Mouse (Mus musculus) hematopoietic stem cell, adult 5-6 weeks (primary cell): ENCODE measurements at regions not wholly inside any gene's neighbourhood (a gene's known extent, or its start where the extent isn't known, plus 50 kb on each side); places are given as distances from the start of the nearest gene placed in this dataset.
"Not testable (repeated sequence)": the region's sequence is repeated elsewhere in the genome, so short reads cannot be mapped to it uniquely, and the experiment has no call there.

Source experiments
- ATAC-seq, 2 experiments: fragments of 125-278 bp in 1 of 2; replicated peaks in 1 of 2; 2 replicates each; pipeline ENCODE4 v1.8.0; 2016 to 2017; ENCODE audit warnings: inconsistent platforms in 2 of 2, mild to moderate bottlenecking in 2 of 2, moderate number of reproducible peaks in 2 of 2, low read depth in 1 of 2, moderate TSS enrichment in 1 of 2; ENCODE audit not compliant: low FRiP score in 2 of 2, poor library complexity in 2 of 2, severe bottlenecking in 2 of 2, insufficient read depth in 1 of 2, low TSS enrichment in 1 of 2

DNA sequence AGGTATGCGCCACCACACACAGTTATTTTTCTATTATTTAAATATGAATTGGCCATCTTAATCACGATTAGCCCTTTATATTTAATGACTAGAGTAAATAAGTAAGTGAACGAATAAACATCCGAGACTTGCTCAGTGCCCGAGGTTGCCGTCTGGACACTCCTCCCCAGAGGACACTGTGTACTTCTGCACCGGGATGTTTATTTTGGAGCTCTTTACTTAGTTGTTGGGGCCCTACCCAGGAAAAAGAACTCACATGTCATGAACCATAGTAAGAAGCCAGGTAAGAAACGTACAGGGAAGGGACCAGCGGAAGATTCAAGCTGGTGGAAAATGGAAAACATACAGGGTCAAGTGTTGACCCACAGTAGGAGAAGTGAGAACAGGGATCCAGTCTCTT lies 89.0 kb downstream of the Akr1d1 start:
- no peak for ATAC-seq

DNA sequence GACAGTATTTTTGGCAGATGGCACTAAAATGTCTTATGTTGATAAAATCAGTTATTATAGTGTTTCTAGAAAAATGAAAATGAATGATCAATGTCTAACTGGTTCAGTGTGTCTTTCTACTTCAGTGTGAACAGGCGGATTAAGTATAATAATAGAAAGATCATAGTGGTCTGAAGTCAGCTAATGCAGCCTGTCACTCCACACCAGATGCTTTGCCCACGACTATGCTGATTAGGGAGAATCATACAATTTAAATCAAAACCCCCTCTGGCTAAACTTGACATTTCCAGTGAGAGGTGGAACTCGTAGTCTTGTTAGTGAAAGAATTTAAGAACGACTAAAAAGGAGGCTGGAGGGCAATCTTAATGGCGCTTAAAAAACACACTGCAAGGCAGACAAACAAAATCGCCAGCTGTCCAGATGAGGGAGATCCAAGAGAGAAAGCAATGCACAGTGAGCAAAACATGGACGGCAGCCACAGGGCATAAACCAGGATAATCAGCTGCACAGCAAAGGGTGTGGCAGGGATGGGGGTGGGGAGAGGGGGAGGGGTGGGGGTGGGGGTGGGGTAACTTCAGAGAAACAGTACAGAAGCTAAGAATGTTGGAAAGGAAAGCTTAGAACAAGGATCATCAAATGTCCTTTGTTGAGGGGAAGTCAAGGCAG lies 91.5 kb downstream of the Akr1d1 start:
- no peak for ATAC-seq

DNA sequence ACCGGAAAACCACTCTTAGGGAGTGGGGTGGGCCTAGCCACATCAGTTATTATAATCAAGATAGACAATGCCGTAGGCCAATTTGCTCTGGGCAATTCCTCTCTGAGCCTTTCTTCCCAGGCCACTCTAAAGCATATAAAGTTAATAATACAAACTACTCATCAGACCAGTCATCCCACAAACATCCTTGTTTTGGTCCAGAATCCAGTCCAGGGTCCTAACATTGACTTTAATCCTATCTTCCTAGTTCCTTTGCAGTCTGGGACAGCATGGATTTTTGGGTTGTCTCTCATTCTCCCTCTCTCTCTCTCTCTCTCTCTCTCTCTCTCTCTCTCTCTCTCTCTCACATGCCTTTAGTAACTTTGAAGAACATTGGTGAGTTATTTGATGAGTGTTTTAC lies 92.3 kb downstream of the Akr1d1 start:
- ATAC-seq = no peak

DNA sequence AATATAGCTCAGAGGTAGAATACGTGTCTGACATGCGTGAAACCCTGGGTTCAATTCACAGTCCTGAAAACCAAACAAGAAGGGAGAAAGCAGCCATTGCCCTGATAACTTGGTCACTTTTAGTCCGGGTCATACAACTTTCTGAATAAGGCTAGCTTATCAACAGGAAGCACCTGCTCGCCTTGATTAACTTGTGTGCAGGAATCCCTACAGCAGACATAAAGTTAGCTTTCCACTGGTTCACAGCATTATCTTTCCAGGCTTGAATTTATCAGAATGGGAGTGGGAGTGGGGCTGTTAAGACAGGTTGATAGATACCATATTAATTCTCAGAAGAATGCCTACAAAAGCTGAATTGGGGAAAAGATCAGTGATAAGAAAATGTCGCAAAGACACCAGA lies 97.2 kb downstream of the Akr1d1 start:
- ATAC-seq = peak; percentile 86 to 87

DNA sequence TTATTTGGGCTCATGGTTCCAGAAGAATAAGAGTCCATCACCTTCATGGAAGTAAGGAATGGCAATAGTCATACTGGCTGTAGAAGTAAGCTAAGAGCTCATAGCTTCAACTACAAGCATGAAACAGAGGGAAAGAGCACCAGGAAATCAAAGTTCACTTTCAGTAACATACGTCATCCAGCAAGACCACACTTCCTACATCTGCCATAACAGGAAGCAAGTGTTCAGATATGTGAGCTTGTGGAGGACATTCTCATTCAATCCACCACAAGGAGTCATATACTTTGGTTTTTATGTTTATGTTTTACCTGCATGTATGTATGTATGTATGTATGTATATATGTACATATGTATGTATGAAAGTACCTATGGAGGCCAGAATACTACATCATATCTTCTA lies 104.0 kb downstream of the Akr1d1 start:
- ATAC-seq = no peak

DNA sequence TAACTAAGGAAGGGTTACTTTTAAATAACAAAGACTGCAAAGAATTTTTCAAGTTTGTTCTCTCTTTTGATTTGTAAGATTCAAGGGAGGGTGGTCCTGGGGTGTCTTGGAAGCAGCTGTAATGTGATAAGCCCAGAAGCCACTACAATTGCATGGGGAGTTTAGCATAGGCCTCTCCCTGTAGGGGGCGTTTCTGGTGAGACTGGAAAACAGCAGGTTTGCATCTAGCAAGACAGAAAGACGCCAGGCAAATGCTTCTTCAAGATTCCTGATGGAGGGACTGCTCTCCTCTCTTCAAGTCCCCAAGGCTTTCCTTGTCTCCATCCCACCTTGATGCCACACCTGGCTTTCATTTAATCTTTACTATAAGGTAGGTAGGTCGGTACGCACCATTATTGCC lies 112.1 kb downstream of the Akr1d1 start:
- ATAC-seq = no peak

DNA sequence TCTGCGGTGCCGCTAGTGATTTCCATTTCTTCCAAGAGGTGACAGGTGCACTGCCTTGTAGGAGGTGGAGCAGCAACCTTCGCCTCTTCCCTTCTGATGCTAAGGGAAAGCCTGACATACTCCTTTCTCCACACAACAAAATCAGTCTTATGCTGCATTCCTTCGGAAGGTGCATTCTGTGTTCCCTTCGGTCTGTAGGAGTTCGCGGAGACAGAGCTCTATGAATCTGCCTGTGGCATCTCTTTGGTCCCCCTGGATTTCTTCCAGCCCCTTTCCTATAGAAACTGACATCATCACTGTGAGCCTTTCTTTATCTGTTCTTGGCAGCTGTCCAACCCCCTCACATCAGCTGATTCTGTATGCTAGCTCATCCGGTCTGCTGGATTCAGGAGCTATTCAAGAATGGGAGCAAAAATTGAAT lies 112.7 kb downstream of the Akr1d1 start:
- no peak for ATAC-seq

DNA sequence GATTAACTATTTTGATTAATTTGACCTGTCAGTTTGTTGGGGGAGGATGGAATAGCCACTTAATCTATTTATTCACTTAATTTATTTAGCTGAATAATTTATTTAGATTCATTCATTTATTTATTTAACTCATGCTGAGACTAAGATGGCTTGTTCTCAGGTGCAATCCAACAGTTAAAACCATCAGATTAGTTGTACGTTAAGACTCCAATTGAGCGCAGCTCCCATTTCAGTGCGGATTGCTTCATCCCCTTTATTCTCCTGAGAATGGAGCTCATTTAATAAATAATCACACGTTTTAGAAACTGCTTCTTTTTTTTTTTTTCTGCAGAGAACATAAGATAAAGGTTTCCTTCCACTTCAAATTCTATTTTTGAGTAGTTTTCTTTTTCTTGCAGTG lies 113.2 kb downstream of the Akr1d1 start:
- ATAC-seq = no peak

DNA sequence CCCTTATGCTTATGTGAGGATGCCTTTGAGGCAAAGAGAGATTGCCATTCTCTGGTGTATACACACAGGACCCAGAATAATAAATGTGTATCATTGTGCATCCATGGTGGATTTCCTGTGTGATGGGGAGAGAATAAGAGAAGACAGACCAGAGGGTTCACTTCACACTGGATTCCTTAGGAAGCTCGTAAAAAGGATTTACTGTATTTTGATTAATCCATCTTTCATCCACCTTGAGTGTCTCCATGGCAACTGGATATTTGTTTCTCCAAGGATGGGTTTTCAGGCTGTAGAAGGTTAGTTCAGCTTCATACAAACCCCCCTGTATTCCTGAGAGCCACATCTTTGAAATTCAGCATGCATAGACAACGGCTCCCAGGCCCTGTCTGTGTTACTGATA lies 113.7 kb downstream of the Akr1d1 start:
- ATAC-seq = no peak

DNA sequence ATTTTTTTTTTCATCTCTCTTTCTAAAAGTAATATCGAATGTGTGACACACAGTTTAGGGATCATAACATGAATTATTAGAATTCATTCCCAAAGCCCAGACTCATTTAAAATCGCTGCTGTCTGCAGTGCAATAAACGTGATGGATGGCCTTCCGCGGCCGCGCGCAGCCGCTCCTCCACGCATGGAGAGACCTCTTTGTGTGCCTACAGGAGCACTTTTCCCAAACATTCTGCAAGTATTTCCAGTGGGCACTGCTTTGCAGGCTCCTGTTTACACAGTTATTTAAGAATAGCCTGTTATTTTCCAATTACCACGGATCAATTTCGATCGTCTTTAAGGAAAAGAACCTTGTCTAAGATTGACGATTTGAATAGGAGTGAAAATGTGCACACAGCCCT lies 115.6 kb downstream of the Akr1d1 start:
- no peak for ATAC-seq

DNA sequence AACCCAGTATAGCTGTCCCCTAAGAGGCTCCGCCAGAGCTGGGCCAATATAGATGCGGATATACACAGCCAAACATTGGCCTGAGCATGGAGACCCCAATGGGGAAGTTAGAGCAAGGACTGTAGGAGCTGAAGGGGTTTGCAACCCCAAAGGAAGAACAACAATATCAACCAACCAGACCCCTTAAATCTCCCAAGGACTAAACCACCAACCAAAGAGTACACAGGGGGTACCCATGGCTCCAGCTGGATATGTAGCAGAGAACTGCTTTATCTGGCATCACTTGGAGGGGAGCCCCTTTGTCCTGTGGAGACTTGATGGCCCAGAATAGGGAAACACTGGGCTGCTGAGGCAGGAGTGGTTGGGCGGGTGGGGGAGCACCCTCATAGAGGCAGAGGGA lies 127.3 kb downstream of the Akr1d1 start:
- not testable (repeated sequence) for ATAC-seq

DNA sequence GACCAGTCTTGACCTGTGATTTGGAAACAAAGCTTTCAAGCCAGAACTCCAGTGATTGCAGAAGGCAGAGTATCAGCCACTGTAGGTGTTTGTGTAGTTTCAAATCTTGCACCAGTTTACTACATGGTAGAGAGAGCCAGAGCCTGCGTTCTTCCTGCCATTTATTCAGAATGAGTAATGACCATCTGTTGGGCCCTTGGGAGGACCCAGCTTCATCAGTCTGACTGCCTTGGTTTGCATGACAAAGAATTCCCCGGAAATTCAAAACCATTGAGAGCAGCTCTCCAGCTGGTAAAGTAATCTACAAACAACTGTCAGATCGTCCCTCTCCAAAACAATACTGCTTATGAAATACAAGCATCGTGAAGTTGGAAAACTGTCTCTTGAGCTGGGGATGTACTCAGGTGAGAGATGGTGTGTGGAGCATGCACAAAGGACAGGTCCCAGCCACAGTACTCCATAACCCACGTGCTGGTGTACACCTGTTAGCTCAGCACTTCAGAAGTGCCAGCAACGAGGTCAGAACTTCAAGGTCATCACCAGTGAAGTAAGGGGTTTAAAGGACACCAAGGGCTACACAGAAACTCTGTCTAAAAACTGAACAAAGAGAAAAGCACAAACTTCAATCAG lies 128.2 kb downstream of the Akr1d1 start:
- ATAC-seq = no peak

DNA sequence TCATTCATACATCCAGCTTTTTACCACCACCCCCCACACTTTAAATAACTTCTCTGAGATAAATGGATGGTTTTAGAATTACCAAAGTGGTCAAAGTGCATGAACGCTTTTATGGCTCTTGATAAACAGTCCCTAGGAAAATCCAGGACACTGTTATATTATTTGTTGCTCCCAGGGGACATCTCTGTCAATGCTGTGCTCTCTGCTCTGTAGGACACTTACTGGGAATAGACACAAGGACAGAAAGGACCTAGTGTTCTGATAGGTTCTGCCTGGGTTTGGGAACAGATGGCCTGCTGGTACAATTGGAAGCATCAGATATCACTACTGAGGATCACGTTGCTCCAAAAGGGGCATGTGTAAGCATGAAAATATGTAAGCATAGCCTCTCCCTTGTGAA lies 132.8 kb downstream of the Akr1d1 start:
- no peak for ATAC-seq

DNA sequence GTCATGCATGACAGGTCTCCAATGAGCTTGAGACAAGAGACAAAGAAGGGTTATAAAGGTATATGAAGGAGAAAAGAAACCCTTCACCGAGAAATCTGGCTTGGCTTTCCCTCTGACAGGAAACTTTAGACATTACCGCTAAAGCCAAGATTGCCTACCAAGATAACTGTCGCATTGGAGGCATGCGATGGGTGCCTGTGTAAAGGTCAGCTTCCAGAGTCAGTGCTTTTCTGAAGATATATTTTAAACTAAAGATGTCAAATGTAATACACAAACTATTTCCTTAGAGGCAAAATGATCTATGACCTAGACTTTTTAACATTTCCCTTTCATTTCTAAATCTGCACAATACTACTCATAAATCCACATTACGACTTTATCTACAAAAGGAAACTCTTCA lies 135.6 kb downstream of the Akr1d1 start:
- ATAC-seq = no peak

DNA sequence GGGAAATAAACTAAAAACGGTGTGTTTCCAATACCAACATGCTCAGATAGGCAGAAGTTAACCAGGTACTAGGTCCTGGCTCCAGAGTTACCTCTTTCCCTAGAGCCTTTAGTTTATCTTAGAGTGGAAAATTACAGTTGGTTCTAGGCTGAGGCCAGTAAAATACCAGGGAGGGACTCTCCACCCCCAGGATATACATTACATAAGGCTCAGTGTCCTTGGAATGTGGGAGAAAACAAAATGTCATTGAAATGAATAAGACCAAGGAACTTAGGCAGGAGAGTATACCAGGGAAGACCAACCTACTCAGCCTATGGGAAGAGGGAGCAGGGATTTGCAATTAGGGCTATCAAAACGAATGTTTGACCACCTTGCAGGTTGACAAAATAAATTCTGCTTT lies 139.4 kb downstream of the Akr1d1 start:
- no peak for ATAC-seq

DNA sequence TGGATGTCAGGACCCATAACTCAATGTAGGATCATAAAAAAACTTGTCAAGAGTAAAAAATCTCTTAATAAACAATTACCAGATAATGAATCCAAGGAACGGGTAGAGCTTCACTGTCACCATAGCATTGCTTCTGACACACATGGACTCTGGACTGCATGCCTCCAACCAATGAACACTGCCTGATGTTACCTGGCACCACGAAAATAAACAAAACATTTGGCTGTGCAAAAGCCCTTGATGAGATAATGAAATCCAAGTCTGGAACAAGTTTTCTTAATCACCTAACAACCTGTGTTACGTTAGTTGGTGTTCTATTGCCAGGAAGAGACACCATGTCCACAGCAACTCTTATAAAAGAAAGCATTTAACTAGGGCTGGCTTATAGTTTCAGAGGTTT lies 140.7 kb downstream of the Akr1d1 start:
- ATAC-seq = no peak

DNA sequence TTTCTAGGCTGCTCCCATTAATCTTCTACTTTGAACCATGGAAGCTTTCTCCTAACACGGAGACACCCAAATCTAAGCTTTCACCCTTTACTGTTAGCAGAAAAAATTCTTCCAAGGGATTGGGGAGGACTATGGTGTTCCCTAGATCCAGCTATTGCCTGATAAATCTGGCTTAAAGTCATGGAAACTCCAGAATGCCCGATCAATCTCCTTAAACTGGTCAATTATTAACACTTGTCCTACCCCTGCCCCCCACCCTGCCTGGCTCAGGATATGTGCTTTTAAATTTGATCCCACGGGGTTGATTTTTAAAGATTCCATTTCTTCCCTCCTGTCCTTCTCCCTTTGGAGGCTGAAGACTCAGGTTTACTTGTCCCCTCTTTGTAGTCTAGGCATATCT lies 149.9 kb downstream of the Akr1d1 start:
- ATAC-seq = no peak

DNA sequence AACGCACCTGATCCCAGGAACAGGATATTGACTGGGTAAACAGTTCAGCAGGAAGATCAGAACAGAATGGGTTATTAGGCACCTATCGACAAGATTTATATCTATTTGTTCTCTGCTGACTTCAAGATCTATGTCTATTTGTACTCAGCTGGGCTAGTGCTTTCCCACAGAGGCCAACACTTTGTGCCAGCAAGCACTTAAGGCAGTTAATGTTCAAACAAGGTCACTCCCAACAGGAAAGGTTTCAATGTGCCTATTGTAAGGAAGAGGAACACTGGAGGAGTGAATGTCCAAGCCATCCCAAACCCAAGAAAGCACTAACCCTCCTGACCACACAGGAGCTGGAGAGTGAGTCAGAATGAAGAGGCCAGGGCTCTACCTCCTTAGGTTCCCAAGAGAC lies 151.4 kb downstream of the Akr1d1 start:
- not testable (repeated sequence) for ATAC-seq

DNA sequence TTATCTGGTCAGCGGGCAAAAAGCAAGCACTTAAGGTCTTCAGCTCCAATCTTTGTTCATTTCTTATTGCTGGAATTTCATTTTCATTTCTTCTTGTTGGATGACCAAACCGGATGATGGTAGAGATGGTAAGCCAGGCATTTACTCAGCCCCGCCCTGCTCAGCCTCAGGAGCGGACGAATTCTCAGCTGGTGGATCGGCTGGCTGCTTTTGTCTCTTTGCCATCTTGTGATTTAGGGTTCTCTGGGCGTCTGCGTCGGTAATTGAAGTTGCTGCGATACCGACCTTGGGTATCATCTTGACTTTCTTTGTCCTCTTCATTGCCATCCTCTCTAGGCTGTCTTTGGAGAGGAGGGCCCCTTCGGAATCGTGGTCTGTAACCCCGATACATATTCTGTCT lies 156.1 kb downstream of the Akr1d1 start:
- ATAC-seq = no peak
